Mouse (Mus musculus) WW6 (cell line): ENCODE measurements at regions not wholly inside any gene's neighbourhood (a gene's known extent, or its start where the extent isn't known, plus 50 kb on each side); places are given as distances from the start of the nearest gene placed in this dataset.

Experiments
- DNase-seq: peaks from one replicate; pipeline ENCODE4 v3.0.0-alpha.2; 2013; ENCODE audit warnings: low read depth, low spot score

DNA sequence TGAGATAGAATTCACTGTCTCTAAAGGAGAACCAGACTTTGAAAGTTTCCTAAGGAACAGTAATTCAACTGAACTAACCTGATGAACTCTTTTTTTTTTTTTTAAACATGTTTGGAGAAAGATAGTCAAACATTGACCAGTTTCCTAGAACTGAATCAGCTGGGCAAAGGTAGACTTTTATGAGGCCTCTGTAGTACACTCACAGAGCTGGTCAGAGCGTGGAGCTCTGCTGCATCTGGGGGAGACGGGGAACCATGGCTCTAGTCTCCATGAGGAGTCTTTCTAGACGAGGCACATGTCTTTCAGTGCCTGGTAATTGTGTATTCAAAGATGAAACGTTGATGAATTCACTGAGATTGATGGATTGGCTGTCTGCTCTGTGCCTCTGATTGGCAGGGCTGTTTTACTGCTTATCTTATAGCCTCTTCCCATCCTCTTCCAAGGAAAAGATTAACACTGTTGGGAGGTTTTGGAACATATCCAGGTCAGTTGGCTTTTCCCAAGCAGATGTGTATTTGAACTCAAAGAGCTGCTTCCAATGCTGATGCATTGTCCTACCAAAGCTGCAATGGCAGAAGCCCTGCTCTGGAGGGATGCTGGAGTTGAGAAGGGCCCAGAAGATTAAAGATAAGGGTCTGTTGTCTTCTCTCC lies 122.5 kb upstream of the Maf start:
- no peak for DNase-seq

DNA sequence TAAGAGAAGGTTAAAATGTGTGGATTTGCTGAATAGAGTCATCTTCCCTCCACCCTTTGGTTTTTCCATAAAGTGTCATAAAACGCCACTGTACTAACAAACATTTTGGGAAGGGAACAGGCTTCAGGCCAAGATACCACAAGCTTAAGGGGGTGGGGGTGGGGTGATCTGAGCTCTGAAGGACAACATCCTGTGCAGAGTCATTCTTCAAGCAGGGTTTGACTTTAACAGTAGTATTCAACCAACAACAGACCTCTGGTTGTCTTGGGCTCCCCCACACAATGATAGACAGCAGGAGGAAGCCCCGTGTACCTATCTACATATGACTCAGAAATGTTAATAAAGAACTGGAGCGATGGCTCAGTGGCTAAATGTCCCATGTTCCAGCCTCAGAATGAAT lies 118.9 kb upstream of the Maf start:
- DNase-seq: no peak

GRCm38 (mm10) chr8:115825899-115826502 lies 118.4 kb upstream of the Maf start:
- DNase-seq: no peak

DNA sequence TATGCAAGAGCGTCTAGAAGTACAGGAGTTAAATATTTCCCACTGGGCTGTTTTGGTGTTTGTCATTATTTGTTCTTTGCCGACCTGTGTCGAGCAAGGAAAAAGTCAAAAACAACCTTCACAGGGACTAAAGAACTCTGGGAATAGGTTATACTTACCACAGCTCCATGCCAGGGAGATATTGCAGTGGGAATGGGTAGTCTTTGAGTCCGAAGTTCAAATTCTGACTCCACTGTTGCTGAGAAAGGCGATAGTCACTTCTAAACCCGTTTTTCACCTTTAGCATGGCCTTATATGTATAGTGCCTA lies 116.8 kb upstream of the Maf start:
- no peak for DNase-seq

GRCm38 (mm10) chr8:115823673-115824477 lies 116.3 kb upstream of the Maf start:
- DNase-seq: no peak

DNA sequence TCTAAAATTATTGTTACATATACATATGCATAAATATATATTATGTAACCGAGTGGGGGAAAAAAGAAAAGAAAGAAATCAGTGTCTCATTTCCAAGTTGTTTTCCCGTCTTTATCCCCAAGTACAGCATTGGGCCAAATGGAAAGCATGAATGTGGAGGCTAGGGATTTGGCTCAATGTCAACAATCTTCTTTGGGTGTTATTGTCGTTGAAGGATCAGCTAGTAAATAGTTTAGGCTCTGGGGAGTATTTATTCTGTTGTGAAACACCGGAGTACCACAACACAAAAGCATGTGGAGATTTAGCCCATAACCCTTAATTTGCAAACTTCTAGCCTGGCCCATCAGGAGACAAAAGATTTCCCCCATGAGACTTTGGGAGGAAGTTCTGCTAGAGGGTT lies 105.8 kb upstream of the Maf start:
- DNase-seq: no peak

- no peak for DNase-seq
These were observed 99.0 kb upstream of the Maf start for GRCm38 (mm10) chr8:115806579-115806978.

DNA sequence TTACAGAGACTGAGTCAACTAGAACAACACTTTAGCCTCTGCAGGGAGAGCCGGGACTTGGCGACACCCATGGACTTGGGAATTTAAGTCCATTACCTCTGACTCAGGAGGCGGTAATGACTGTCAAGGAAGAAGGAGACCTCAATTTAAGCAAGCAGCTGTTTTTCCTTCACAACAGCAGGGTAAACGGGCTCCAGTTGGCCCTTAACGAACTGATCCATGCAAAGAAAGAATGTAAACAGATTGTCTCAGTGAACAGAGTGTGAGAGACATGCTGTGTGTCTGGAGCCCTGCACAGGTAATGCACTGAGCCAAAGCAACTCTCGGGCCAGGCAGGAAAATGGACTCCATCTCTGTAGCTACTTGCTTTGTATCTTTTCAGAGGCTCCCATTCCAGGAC lies 98.5 kb upstream of the Maf start:
- DNase-seq: no peak

DNA sequence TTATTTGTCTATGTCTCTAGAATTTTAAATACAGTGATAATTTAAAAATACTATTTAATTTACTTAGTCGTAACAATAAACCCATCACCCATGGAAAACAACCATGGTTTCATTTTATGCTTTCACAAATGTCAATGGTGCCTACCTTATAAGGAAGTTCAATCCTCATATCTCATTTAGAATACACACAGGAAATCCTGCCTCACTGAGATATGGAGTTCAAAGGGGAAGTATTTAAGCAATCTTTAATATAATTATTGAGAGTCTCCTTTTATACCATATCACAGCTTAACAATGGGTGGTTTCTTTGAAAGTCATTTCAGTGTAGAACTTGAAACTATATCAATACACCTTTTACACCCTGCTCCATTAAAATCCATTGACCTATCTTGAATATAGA lies 86.0 kb upstream of the Maf start:
- DNase-seq: no peak

- no peak for DNase-seq
These were observed 80.8 kb upstream of the Maf start for GRCm38 (mm10) chr8:115788421-115788820.

- DNase-seq: no peak
These were observed 78.6 kb upstream of the Maf start for GRCm38 (mm10) chr8:115786185-115786584.

GRCm38 (mm10) chr8:115785769-115786168 lies 78.2 kb upstream of the Maf start:
- DNase-seq: no peak

DNA sequence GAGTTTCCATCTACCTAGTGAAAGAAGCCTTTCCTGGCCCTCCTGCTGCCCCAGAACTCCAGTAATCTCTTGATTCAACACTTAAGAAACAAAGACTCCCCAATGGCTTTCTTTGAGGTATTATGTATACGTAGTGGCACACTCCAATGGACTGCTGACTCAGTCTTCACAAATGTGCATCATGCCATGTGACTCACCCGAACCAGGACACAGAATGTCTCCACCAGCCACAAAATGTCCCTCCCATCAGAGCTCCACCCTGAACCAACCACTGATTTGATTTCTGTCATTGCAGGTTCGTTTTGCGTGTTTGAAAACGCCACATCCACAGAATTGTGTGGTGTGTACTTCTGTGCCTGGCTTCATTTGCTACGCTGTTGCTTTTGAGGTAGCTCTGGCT lies 75.8 kb upstream of the Maf start:
- no peak for DNase-seq

DNA sequence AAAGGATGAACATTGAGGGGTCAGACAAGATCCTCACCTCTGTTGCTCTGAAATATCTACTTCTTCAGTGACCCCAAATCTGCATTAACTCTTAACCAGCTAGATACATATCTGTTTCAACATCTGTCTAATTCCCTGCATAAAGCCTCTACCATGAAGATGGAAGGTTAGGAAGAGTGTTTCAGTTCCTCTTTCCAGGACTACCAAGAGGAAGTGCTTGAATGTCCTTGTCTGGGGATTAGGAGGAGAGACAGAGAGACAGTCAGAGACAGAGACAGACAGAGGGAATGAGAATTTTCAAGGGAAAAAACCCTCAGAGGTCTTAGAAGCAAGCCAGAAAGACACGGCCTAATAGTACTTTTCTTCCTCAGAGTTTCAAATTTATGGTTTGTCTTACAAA lies 70.8 kb upstream of the Maf start:
- DNase-seq: no peak

DNA sequence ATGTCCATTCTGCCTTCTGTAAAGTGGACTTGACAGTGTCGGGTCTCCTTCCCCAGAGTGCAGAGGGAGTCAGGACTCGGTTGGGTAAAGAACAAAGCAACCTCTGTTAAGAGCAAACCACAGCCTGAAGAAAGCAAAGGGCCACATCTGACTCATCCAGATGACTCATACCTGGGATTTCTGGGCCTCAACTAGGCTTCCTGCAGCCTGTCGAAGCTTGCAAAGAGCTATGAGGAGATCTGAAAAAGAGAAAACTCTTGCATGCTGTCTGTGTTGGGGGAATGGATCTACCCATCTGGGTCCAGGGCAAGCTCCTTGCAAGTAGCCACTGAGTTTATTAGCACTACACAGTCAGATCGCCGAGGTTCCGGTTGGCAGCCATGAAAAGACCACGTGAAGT lies 63.5 kb upstream of the Maf start:
- no peak for DNase-seq

DNA sequence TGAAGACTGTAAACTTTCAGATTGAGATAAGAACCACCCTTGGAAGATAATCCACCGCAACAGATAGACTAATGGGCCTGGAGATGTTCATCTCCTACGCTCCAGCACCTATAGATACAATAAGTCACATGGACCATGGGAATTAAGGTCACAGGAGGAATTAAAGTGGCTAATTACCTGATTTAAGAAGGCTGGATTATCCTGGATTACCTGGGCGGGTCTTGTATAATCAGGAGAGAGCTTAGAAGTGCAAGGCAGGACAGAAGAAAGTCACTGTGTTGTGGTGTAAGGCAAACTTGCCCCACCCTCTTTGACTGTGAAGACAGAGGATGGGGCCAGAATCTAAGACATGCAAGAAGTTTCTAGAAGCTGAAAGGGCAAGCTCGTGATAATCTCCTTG lies 61.0 kb upstream of the Maf start:
- DNase-seq: no peak

DNA sequence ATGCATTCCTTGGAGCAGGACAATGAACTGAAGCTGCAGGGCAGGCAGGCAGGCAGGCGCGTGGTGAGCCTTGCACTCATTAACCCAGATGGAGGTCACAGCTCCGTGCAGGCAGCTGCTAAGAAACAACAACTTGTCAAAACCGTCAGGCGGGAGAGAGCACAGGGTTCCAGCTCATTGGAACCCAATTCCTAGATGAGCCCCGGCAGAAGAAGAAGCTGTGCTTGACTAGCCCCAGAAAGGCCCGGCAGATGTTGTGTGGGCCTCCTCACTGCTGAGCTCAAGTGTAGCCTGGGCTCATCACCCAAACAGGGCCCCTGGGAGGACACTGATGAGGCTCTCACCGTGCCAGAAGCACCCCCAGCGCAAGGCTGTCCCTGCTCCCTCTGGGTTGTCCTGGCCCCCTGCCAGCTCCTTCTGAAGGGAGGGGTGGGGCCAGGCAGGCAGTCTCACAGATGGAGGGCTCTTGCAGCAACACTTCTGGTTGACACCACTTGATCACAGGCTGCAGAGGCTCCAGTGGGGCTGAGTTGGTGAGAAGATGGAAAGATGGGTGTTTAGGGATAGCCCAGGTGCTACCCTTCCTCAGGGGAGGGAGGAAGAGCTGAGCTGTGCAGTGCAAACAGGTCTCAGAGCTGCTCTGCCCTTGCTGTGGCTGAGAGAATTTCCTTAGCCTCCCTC lies 58.8 kb upstream of the Maf start:
- no peak for DNase-seq

- DNase-seq: no peak
These were observed 57.0 kb upstream of the Maf start for GRCm38 (mm10) chr8:115764551-115764950.

DNA sequence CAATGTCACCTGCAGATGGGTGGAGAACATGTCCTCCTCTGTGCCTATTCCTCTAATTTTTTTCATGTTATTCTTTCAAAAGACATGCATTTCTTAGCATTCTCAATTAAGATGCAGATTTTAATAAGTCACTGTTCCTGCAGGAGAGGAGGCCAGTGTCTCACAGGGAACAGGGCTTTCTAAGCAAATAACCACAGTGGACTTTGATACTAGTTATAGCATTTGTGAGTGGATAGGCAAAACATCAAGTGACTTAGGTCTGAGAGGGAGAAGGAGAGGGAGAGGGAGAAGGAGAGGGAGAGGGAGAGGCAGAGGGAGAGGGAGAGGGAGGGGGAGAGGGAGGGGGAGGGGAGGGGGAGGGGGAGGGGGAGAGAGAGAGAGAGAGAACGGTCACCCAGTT lies 50.4 kb upstream of the Maf start:
- no peak for DNase-seq
